In genomic region chr8:8139720-8140119, GRCm38 (mm10) we compare ENCODE assay signal across 27 mouse cellular contexts.
"Had no signal": no experiment of that assay in that cellular context is flagged by ENCODE, and none has a peak within 500 bp of the region (broad histone marks: within the 10 kb centered on the region; RNA-seq: fewer than 3 reads in every experiment).

No protein-coding gene starts in this region.

- H3K27me3 ChIP-seq: heart, embryonic 12.5 days; hindbrain, embryonic 12.5 days; intestine, embryonic 15.5 days; limb, embryonic 13.5 days; limb, embryonic 15.5 days; liver, embryonic 12.5 days had no signal

- DNase-seq: gastrocnemius, adult 2 months; gastrocnemius, postnatal 10 days; gastrocnemius, postnatal 25 days; heart, adult 18-20 months; heart, postnatal 10 days; heart, postnatal 4 days; kidney, adult 18-20 months; kidney, adult 8-10 months; kidney, postnatal 10 days; kidney, postnatal 25 days; kidney, postnatal 4 days; left cerebral cortex, postnatal 4 days had no signal

- H3K4me3 ChIP-seq: gastrocnemius, adult 2 months; heart, embryonic 10.5 days; heart, embryonic 12.5 days; hindbrain, embryonic 10.5 days; hindbrain, embryonic 12.5 days; intestine, embryonic 15.5 days; layer of hippocampus, adult 2 months; left cerebral cortex, adult 2 months; limb, embryonic 13.5 days; limb, embryonic 15.5 days; liver, embryonic 12.5 days had no signal

- H3K4me1 ChIP-seq: heart, embryonic 10.5 days; hindbrain, embryonic 12.5 days; intestine, embryonic 15.5 days; limb, embryonic 13.5 days; limb, embryonic 15.5 days; liver, embryonic 12.5 days had no signal

- H3K9me3 ChIP-seq: heart, embryonic 10.5 days; heart, embryonic 12.5 days; hindbrain, embryonic 10.5 days; hindbrain, embryonic 12.5 days; intestine, embryonic 15.5 days; limb, embryonic 13.5 days; limb, embryonic 15.5 days; liver, embryonic 12.5 days had no signal

- H3K4me2 ChIP-seq: heart, embryonic 12.5 days; hindbrain, embryonic 12.5 days; hindbrain, embryonic 14.5 days; intestine, embryonic 15.5 days; limb, embryonic 13.5 days; limb, embryonic 15.5 days; liver, embryonic 12.5 days had no signal

- H3K9ac ChIP-seq: heart, embryonic 12.5 days; hindbrain, embryonic 12.5 days; hindbrain, embryonic 14.5 days; intestine, embryonic 15.5 days; limb, embryonic 13.5 days; limb, embryonic 15.5 days; liver, embryonic 12.5 days; liver, embryonic 14.5 days had no signal

- H3K27ac ChIP-seq: gastrocnemius, adult 2 months; heart, embryonic 10.5 days; hindbrain, embryonic 10.5 days; hindbrain, embryonic 12.5 days; intestine, embryonic 15.5 days; layer of hippocampus, adult 2 months; left cerebral cortex, adult 2 months; limb, embryonic 13.5 days; limb, embryonic 15.5 days; liver, embryonic 12.5 days; liver, embryonic 14.5 days had no signal

- ATAC-seq: hindbrain, embryonic 16.5 days; inflammation-experienced regulatory T-cells, adult 6 months; intestine, embryonic 15.5 days; intestine, postnatal 0 days; liver, embryonic 12.5 days had no signal

- H3K36me3 ChIP-seq: heart, embryonic 10.5 days; heart, embryonic 12.5 days; hindbrain, embryonic 10.5 days; hindbrain, embryonic 12.5 days; intestine, embryonic 15.5 days; limb, embryonic 13.5 days; limb, embryonic 15.5 days; liver, embryonic 12.5 days had no signal
